Mouse (Mus musculus): ENCODE results near the gene Ccdc177. TPM values are rescaled to one million over a fixed set of nuclear protein-coding genes. Genes with fewer than 3 reads are reported as not detected.

Ccdc177 gene
- polyA plus RNA-seq, 1 experiment = not detected

- no peaks in the 10 kb centered on the region for H3K4me1 ChIP-seq (ENCODE audit: control insufficient read depth, insufficient read depth, low read length)
- no peak overlapping the region for H3K4me3 ChIP-seq (ENCODE audit: insufficient read depth, low read length)
- TF ChIP-seq CTCF (IDR thresholded peaks at IDR 0.05; ENCODE audit: low read depth, low read length) (peak; percentile 96), POLR2A (IDR thresholded peaks at IDR 0.05; ENCODE audit: borderline replicate concordance, low read depth, low read length) (no peak)
- H3K27ac ChIP-seq (ENCODE audit: insufficient read depth, low read depth, low read length) = no peak overlapping the region
These were observed 9.2 kb upstream of the Ccdc177 start for GRCm38 (mm10) chr12:80769697-80770096.

GRCm38 (mm10) chr12:80764116-80764515 is 3.6 kb upstream of the Ccdc177 start:
- Histone ChIP-seq H3K27ac (ENCODE audit: insufficient read depth, low read depth, low read length) (no peak overlapping the region), H3K4me3 (ENCODE audit: insufficient read depth, low read length) (no peak overlapping the region), H3K4me1 (ENCODE audit: control insufficient read depth, insufficient read depth, low read length) (no peaks in the 10 kb centered on the region)
- TF ChIP-seq CTCF (IDR thresholded peaks at IDR 0.05; ENCODE audit: low read depth, low read length) (no peak), POLR2A (IDR thresholded peaks at IDR 0.05; ENCODE audit: borderline replicate concordance, low read depth, low read length) (no peak)

- no peak overlapping the region for H3K4me3 ChIP-seq (ENCODE audit: insufficient read depth, low read length)
- no peak overlapping the region for H3K27ac ChIP-seq (ENCODE audit: insufficient read depth, low read depth, low read length)
- no peaks in the 10 kb centered on the region for H3K4me1 ChIP-seq (ENCODE audit: control insufficient read depth, insufficient read depth, low read length)
- no peak for TF ChIP-seq CTCF (IDR thresholded peaks at IDR 0.05; ENCODE audit: low read depth, low read length)
- TF ChIP-seq POLR2A (IDR thresholded peaks at IDR 0.05; ENCODE audit: borderline replicate concordance, low read depth, low read length) = no peak
These were observed 2.5 kb upstream of the Ccdc177 start for GRCm38 (mm10) chr12:80762982-80763381.

- TF ChIP-seq POLR2A (IDR thresholded peaks at IDR 0.05; ENCODE audit: borderline replicate concordance, low read depth, low read length) (no peak), CTCF (IDR thresholded peaks at IDR 0.05; ENCODE audit: low read depth, low read length) (no peak)
- H3K4me1 ChIP-seq (ENCODE audit: control insufficient read depth, insufficient read depth, low read length) = no peaks in the 10 kb centered on the region
- no peak overlapping the region for H3K4me3 ChIP-seq (ENCODE audit: insufficient read depth, low read length)
- H3K27ac ChIP-seq (ENCODE audit: insufficient read depth, low read depth, low read length) = no peak overlapping the region
These were observed 633 bp downstream of the Ccdc177 start for GRCm38 (mm10) chr12:80759713-80760395.

GRCm38 (mm10) chr12:80759387-80759712 is 1.1 kb downstream of the Ccdc177 start:
- H3K4me3 ChIP-seq (ENCODE audit: insufficient read depth, low read length) = no peak overlapping the region

GRCm38 (mm10) chr12:80758559-80759386 is 1.7 kb downstream of the Ccdc177 start:
- no peak for TF ChIP-seq CTCF (IDR thresholded peaks at IDR 0.05; ENCODE audit: low read depth, low read length)
- TF ChIP-seq POLR2A (IDR thresholded peaks at IDR 0.05; ENCODE audit: borderline replicate concordance, low read depth, low read length) = no peak
- Histone ChIP-seq H3K4me1 (ENCODE audit: control insufficient read depth, insufficient read depth, low read length) (no peaks in the 10 kb centered on the region), H3K27ac (ENCODE audit: insufficient read depth, low read depth, low read length) (no peak overlapping the region), H3K4me3 (ENCODE audit: insufficient read depth, low read length) (peak overlapping the region; percentile 62)

More at GRCm38 (mm10) chr12:80759387-80759712, 1.1 kb downstream of the Ccdc177 start:
- Histone ChIP-seq H3K27ac (ENCODE audit: insufficient read depth, low read depth, low read length) (no peak overlapping the region), H3K4me1 (ENCODE audit: control insufficient read depth, insufficient read depth, low read length) (no peaks in the 10 kb centered on the region)
- no peak for TF ChIP-seq POLR2A (IDR thresholded peaks at IDR 0.05; ENCODE audit: borderline replicate concordance, low read depth, low read length)
- TF ChIP-seq CTCF (IDR thresholded peaks at IDR 0.05; ENCODE audit: low read depth, low read length) = no peak

- no peak overlapping the region for H3K27ac ChIP-seq (ENCODE audit: insufficient read depth, low read depth, low read length)
- no peaks in the 10 kb centered on the region for H3K4me1 ChIP-seq (ENCODE audit: control insufficient read depth, insufficient read depth, low read length)
- peak overlapping the region; percentile 62 for H3K4me3 ChIP-seq (ENCODE audit: insufficient read depth, low read length)
- no peak for TF ChIP-seq POLR2A (IDR thresholded peaks at IDR 0.05; ENCODE audit: borderline replicate concordance, low read depth, low read length)
- TF ChIP-seq CTCF (IDR thresholded peaks at IDR 0.05; ENCODE audit: low read depth, low read length) = no peak
These were observed 2.5 kb downstream of the Ccdc177 start for GRCm38 (mm10) chr12:80757751-80758558.

- no peaks in the 10 kb centered on the region for H3K4me1 ChIP-seq (ENCODE audit: control insufficient read depth, insufficient read depth, low read length)
- no peak overlapping the region for H3K27ac ChIP-seq (ENCODE audit: insufficient read depth, low read depth, low read length)
- H3K4me3 ChIP-seq (ENCODE audit: insufficient read depth, low read length) = no peak overlapping the region
- no peak for TF ChIP-seq POLR2A (IDR thresholded peaks at IDR 0.05; ENCODE audit: borderline replicate concordance, low read depth, low read length)
- TF ChIP-seq CTCF (IDR thresholded peaks at IDR 0.05; ENCODE audit: low read depth, low read length) = no peak
These were observed 8.9 kb downstream of the Ccdc177 start for GRCm38 (mm10) chr12:80751556-80751955.

GRCm38 (mm10) chr12:80746031-80746813 is 14.3 kb downstream of the Ccdc177 start:
- Histone ChIP-seq H3K4me3 (ENCODE audit: insufficient read depth, low read length) (no peak overlapping the region), H3K4me1 (ENCODE audit: control insufficient read depth, insufficient read depth, low read length) (no peaks in the 10 kb centered on the region), H3K27ac (ENCODE audit: insufficient read depth, low read depth, low read length) (no peak overlapping the region)
- TF ChIP-seq POLR2A (IDR thresholded peaks at IDR 0.05; ENCODE audit: borderline replicate concordance, low read depth, low read length) = no peak
- no peak for TF ChIP-seq CTCF (IDR thresholded peaks at IDR 0.05; ENCODE audit: low read depth, low read length)
